15 mouse cellular contexts compared by ENCODE assay signal in genomic region chr17:3351668-3352067, GRCm38 (mm10). TPM values are rescaled to one million over a fixed set of nuclear protein-coding genes. Genes with fewer than 3 reads are reported as not detected.
DNase-seq lines count a peak whose midpoint lies in the region; TF ChIP-seq lines count a peak whose summit lies in the region.
"Had no signal": no experiment of that assay in that cellular context is flagged by ENCODE, and none has a peak within 500 bp of the region (broad histone marks: within the 10 kb centered on the region; RNA-seq: fewer than 3 reads in every experiment).

No protein-coding gene starts in this region.

- no peaks in the 10 kb centered on the region for H3K27me3 ChIP-seq in kidney, adult 2 months (replicated peaks; ENCODE audit: control insufficient read depth, insufficient read depth, low read length)
- H3K27me3 ChIP-seq in cerebellum, adult 2 months (ENCODE audit: control insufficient read depth, insufficient read depth, low read length) = no peaks in the 10 kb centered on the region
- H3K27me3 ChIP-seq: limb, embryonic 13.5 days; neural tube, embryonic 13.5 days had no signal

- peak; percentile 53 for DNase-seq in adrenal gland, postnatal 14 days
- no peak for DNase-seq in adrenal gland, postnatal 4 days (ENCODE audit: low spot score in 2 of 2)
- peak; percentile 53 for DNase-seq in kidney, adult 2 months
- DNase-seq in kidney, postnatal 4 days = no peak
- peak; percentile 24 for DNase-seq in ES-E14 (ENCODE audit: low read depth, low spot score)
- peak; percentile 27 for DNase-seq in kidney, postnatal 14 days
- DNase-seq in cerebellum, adult 2 months = no peak
- no peak for DNase-seq in spleen, adult 18-20 months
- DNase-seq: cerebellum, postnatal 25 days; forebrain, postnatal 0 days; gastrocnemius, postnatal 36 days; thymus, postnatal 4 days had no signal

- H3K27ac ChIP-seq in kidney, adult 2 months (ENCODE audit: insufficient read depth, low read depth, low read length) = no peak overlapping the region
- no peak overlapping the region for H3K27ac ChIP-seq in ES-E14 (ENCODE audit: insufficient read depth, low read depth, low read length, poor library complexity, severe bottlenecking)
- H3K27ac ChIP-seq in cerebellum, adult 2 months (ENCODE audit: insufficient read depth, low read length) = no peak overlapping the region
- H3K27ac ChIP-seq: hindbrain, embryonic 14.5 days; limb, embryonic 13.5 days; neural tube, embryonic 13.5 days had no signal

- H3K9me3 ChIP-seq in ES-E14 (ENCODE audit: control insufficient read depth, insufficient read depth, low read depth, low read length) = no peaks in the 10 kb centered on the region
- H3K9me3 ChIP-seq: limb, embryonic 13.5 days; neural tube, embryonic 13.5 days had no signal

- 47% methylated on average over 4 of the region's 4 CpGs for WGBS in kidney, adult 2 months
- WGBS in cerebellum, adult 2 months = 65% methylated on average over 4 of the region's 4 CpGs

- TF ChIP-seq CTCF in kidney, adult 2 months (conservative IDR thresholded peaks at IDR 0.05; ENCODE audit: insufficient read depth, insufficient read length, low read depth, low read length) = no peak
- TF ChIP-seq CTCF in cerebellum, adult 2 months (IDR thresholded peaks at IDR 0.05; ENCODE audit: borderline replicate concordance, insufficient read depth, low read depth, low read length) = no peak

- H3K36me3 ChIP-seq in kidney, adult 2 months (ENCODE audit: control insufficient read depth, insufficient read depth, low read length) = no peaks in the 10 kb centered on the region
- no peaks in the 10 kb centered on the region for H3K36me3 ChIP-seq in ES-E14 (ENCODE audit: control insufficient read depth, insufficient read depth, low read length, poor library complexity, severe bottlenecking)
- H3K36me3 ChIP-seq: neural tube, embryonic 13.5 days had no signal

- no peak overlapping the region for H3K4me3 ChIP-seq in kidney, adult 2 months (ENCODE audit: insufficient read depth, low read depth, low read length)
- peak overlapping the region in 1 of 2 experiments; percentile 22; a peak in 1 of 4 replicates for H3K4me3 ChIP-seq in ES-E14 (ENCODE audit: insufficient read depth in 1 of 2, low read depth in 1 of 2, low read length in 2 of 2, poor library complexity in 1 of 2, severe bottlenecking in 1 of 2)
- H3K4me3 ChIP-seq in cerebellum, adult 2 months (replicated peaks; ENCODE audit: insufficient read depth, low read depth, low read length) = no peak overlapping the region
- H3K4me3 ChIP-seq: limb, embryonic 13.5 days; neural tube, embryonic 13.5 days had no signal

- H3K4me1 ChIP-seq in kidney, adult 2 months (ENCODE audit: control insufficient read depth, insufficient read depth, low read length) = no peaks in the 10 kb centered on the region
- H3K4me1 ChIP-seq in ES-E14 (ENCODE audit: control insufficient read depth in 2 of 2, insufficient read depth in 2 of 2, low read length in 2 of 2, poor library complexity in 1 of 2) = peaks cover 0 to 8% of the 10 kb centered on the region in 2 experiments; a peak in 2 of 4 replicates
- no peaks in the 10 kb centered on the region for H3K4me1 ChIP-seq in cerebellum, adult 2 months (ENCODE audit: control insufficient read depth, insufficient read depth, low read length)

- in situ Hi-C loops in ES-E14 (cut with MboI; ENCODE audit: low sequenced_read_pairs in 2 of 2, unreplicated experiment in 2 of 2) = no loop called here

- no peak overlapping the region for H3K9ac ChIP-seq in ES-E14 (ENCODE audit: insufficient read depth, low read depth, low read length, poor library complexity, severe bottlenecking)
- H3K9ac ChIP-seq: forebrain, postnatal 0 days; hindbrain, embryonic 14.5 days; limb, embryonic 13.5 days; neural tube, embryonic 13.5 days had no signal

- no peak for TF ChIP-seq POLR2A in kidney, adult 2 months (IDR thresholded peaks at IDR 0.05; ENCODE audit: low read depth, low read length)
- no peak for TF ChIP-seq POLR2A in cerebellum, adult 2 months (IDR thresholded peaks at IDR 0.05; ENCODE audit: borderline replicate concordance, insufficient read depth, low read length)

TF ChIP-seq in ES-E14, 5 proteins besides CTCF, POLR2A, EP300 and RAD21:
- TF ChIP-seq ZC3H11A (IDR thresholded peaks at IDR 0.05; ENCODE audit: borderline replicate concordance, low read depth, low read length) = no peak
- TF ChIP-seq MAFK (IDR thresholded peaks at IDR 0.05; ENCODE audit: insufficient read depth, low read depth, low read length) = no peak
- no peak for TF ChIP-seq HCFC1 (IDR thresholded peaks at IDR 0.05; ENCODE audit: borderline replicate concordance, insufficient read depth, low read length)
- no peak for TF ChIP-seq CHD2 (IDR thresholded peaks at IDR 0.05; ENCODE audit: low read depth, low read length)
- no peak for TF ChIP-seq ZNF384 (IDR thresholded peaks at IDR 0.05; ENCODE audit: low read depth, low read length)

RNA-seq across cellular contexts. Expression of gene Tiam2, which starts 25.3 kb away (rescaled TPM):
- total RNA-seq in adrenal gland, postnatal 14 days (2021) = 14.6 and 18.6 TPM in 2 replicates
- total RNA-seq in adrenal gland, postnatal 4 days (2021) = 10 to 100 TPM; 19.6 to 20.8 TPM
- 1.1 and 1.2 TPM in 2 replicates for polyA plus RNA-seq in kidney, adult 2 months (2012; rRNA removed)
- 2.7 and 3.1 TPM in 2 replicates for total RNA-seq in ES-E14 (2012; rRNA removed)
- polyA plus RNA-seq in cerebellum, adult 2 months (2012; rRNA removed) = 5.4 and 6.2 TPM in 2 replicates

Comparison
In these comparisons a context has a peak if more than half of its experiments do, and no peak if none do; other contexts are left out.
1. DNase-seq: peak in adrenal gland, postnatal 14 days (single experiment), kidney, adult 2 months (single experiment), ES-E14 (single experiment) and kidney, postnatal 14 days (single experiment); none in adrenal gland, postnatal 4 days (0 of 2), kidney, postnatal 4 days (0 of 2), cerebellum, adult 2 months (0 of 2) and spleen, adult 18-20 months (0 of 2).